Mouse (Mus musculus): Measurements from ENCODE around the gene Ube3c. TPM values are rescaled to one million over a fixed set of nuclear protein-coding genes. Genes with fewer than 3 reads are reported as not detected.

Gene Ube3c
- polyA plus RNA-seq, 1 experiment from 2014 or later = 28.2 TPM

Other genes starting within 250 kb of the Ube3c start
- 3.9 and 4.8 TPM in 2 replicates for gene Lmbr1, start 190.9 kb upstream of the Ube3c start, polyA plus RNA-seq (2016; fragmentation: Nextera tagmentation; extraction: Ambion mirVana)
- gene Nom1, start 134.6 kb upstream of the Ube3c start, polyA plus RNA-seq (2016; fragmentation: Nextera tagmentation; extraction: Ambion mirVana) = 29.9 and 30.0 TPM in 2 replicates
- not detected in 2 replicates for gene Mnx1, start 90.8 kb upstream of the Ube3c start, polyA plus RNA-seq (2016; fragmentation: Nextera tagmentation; extraction: Ambion mirVana)
- 104 and 112 TPM in 2 replicates for gene Dnajb6, start 166.4 kb downstream of the Ube3c start, polyA plus RNA-seq (2016; fragmentation: Nextera tagmentation; extraction: Ambion mirVana)
- gene Gm5129, start 166.7 kb downstream of the Ube3c start, polyA plus RNA-seq (2016; fragmentation: Nextera tagmentation; extraction: Ambion mirVana) = not detected in 2 replicates